Mouse (Mus musculus): ENCODE measurements around the gene Cd22.

DNA sequence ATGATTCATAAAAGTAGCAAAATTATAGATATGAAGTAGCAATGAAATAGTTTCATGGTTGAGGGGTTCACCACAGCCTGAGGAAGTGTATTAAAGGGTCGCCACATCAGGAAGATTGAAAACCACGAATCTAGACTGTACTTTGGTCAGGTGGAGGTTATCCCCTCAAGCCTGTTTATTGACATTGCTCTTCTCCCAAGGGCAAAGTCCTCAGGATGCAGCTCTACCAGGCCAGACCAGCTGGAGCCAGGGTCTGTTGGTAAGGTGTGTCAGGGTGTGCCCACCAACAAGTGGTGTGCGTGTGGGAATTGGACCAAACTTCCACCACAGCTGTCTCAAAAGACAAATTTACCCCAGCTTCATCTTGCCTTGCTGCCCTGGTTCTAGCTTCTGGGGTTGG is 15.1 kb upstream of the Cd22 start:
- TF ChIP-seq CTCF (IDR thresholded peaks at IDR 0.05; ENCODE audit: low read depth, low read length) (no peak), GATA1 (IDR thresholded peaks at IDR 0.05; ENCODE audit: borderline replicate concordance, low read length) (no peak), GATA2 (IDR thresholded peaks at IDR 0.05; ENCODE audit: borderline replicate concordance, low read depth, low read length) (no peak)
